Mouse (Mus musculus): ENCODE results near the gene Olfr433. TPM values are rescaled to one million over a fixed set of nuclear protein-coding genes. Genes with fewer than 3 reads are reported as not detected.
"Not testable (repeated sequence)": the region's sequence is repeated elsewhere in the genome, so short reads cannot be mapped to it uniquely, and the experiment has no call there.

Olfr433 gene
- total and polyA plus RNA-seq, 2 experiments from 2014 or later, result not detected

GRCm38 (mm10) chr1:174035841-174036240 lies 4.7 kb upstream of the Olfr433 start:
- Histone ChIP-seq H3K27ac (ENCODE audit: low read depth) (no peak overlapping the region), H3K9me3 (replicated peaks; ENCODE audit: control insufficient read depth, low read length) (no peaks in the 10 kb centered on the region), H3K4me3 (ENCODE audit: low read depth, low read length) (no peak overlapping the region), H3K27me3 (ENCODE audit: control insufficient read depth, insufficient read depth, low read length) (no peaks in the 10 kb centered on the region), H3K4me1 (ENCODE audit: control insufficient read depth, insufficient read depth) (no peaks in the 10 kb centered on the region), H3K4me2 (ENCODE audit: low read depth, low read length) (no peak overlapping the region), H3K9ac (replicated peaks; ENCODE audit: low read depth, low read length) (no peak overlapping the region), H3K36me3 (replicated peaks; ENCODE audit: control insufficient read depth, insufficient read depth, low read length) (no peaks in the 10 kb centered on the region)
- DNase-seq (ENCODE audit: low spot score) (no peak), ATAC-seq (ENCODE audit: insufficient read depth, low read depth) (no peak)
- TF ChIP-seq EP300 (IDR thresholded peaks at IDR 0.05; ENCODE audit: low read depth) (no peak), CTCF (IDR thresholded peaks at IDR 0.05; ENCODE audit: low read depth) (no peak)
- WGBS, result 65% methylated on average over 4 of the region's 4 CpGs

DNA sequence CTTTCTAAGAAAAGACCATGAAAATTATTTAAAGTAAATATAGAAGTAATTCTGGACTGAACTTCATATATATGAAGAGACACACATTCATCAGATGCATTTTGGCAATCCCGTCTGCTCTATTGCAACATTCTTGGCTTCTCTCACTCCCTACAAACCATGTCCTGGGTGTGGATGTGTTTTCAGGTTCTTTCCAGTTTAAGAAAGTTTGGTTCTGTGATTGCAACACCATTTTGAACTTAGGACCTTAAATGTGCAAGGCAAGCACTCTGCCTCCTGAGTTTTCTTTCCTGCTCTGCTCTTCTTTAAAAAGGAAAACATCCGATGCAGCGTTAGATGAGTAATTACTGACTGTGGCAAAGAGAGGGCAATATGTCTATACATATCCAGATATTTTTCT lies 2.0 kb upstream of the Olfr433 start:
- no peaks in the 10 kb centered on the region for H3K27me3 ChIP-seq (ENCODE audit: control insufficient read depth, insufficient read depth, low read length)
- no peak overlapping the region for H3K4me2 ChIP-seq (ENCODE audit: low read depth, low read length)
- H3K4me1 ChIP-seq (ENCODE audit: control insufficient read depth, insufficient read depth), result no peaks in the 10 kb centered on the region
- no peaks in the 10 kb centered on the region for H3K9me3 ChIP-seq (replicated peaks; ENCODE audit: control insufficient read depth, low read length)
- no peaks in the 10 kb centered on the region for H3K36me3 ChIP-seq (replicated peaks; ENCODE audit: control insufficient read depth, insufficient read depth, low read length)
- no peak for ATAC-seq (ENCODE audit: insufficient read depth, low read depth)
- H3K27ac ChIP-seq (ENCODE audit: low read depth), result no peak overlapping the region
- WGBS, result 79% methylated on average over 3 of the region's 3 CpGs
- TF ChIP-seq EP300 (IDR thresholded peaks at IDR 0.05; ENCODE audit: low read depth), result no peak
- TF ChIP-seq CTCF (IDR thresholded peaks at IDR 0.05; ENCODE audit: low read depth), result no peak
- no peak overlapping the region for H3K4me3 ChIP-seq (ENCODE audit: low read depth, low read length)
- no peak overlapping the region for H3K9ac ChIP-seq (replicated peaks; ENCODE audit: low read depth, low read length)
- no peak for DNase-seq (ENCODE audit: low spot score)

DNA sequence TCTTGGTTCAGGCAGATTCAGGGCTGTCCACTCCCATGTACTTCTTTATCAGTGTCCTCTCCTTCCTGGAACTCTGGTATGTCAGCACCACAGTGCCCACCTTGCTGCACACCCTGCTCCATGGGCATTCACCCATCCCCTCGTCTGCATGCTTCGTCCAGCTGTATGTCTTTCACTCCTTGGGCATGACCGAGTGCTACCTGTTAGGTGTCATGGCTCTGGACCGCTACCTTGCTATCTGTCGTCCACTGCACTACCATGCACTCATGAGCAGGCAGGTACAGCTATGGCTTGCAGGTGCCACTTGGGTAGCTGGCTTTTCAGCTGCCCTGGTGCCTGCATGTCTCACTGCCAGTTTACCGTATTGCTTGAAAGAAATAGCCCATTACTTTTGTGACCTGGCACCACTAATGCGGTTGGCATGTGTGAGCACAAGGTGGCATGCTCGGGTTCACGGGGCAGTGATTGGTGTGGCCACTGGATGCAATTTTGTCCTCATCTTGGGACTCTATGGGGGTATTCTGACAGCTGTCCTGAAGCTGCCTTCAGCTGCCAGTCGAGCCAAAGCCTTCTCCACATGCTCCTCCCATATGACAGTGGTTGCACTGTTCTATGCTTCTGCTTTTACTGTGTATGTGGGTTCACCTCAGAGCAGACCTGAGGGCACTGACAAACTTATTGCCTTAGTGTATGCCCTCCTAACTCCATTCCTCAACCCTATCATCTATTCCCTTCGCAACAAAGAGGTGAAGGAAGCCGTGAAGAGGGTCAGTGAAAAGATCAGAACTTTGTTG lies 1.8 kb downstream of the Olfr433 start:
- H3K27me3 ChIP-seq (ENCODE audit: control insufficient read depth, insufficient read depth, low read length); H3K4me2 ChIP-seq (ENCODE audit: low read depth, low read length); H3K27ac ChIP-seq (ENCODE audit: low read depth); H3K4me3 ChIP-seq (ENCODE audit: low read depth, low read length); ATAC-seq (ENCODE audit: insufficient read depth, low read depth); DNase-seq (ENCODE audit: low spot score); H3K9me3 ChIP-seq (replicated peaks; ENCODE audit: control insufficient read depth, low read length); H3K9ac ChIP-seq (replicated peaks; ENCODE audit: low read depth, low read length); H3K36me3 ChIP-seq (replicated peaks; ENCODE audit: control insufficient read depth, insufficient read depth, low read length); H3K4me1 ChIP-seq (ENCODE audit: control insufficient read depth, insufficient read depth): not testable (repeated sequence)
- WGBS, result 80% methylated on average over 12 of the region's 12 CpGs

DNA sequence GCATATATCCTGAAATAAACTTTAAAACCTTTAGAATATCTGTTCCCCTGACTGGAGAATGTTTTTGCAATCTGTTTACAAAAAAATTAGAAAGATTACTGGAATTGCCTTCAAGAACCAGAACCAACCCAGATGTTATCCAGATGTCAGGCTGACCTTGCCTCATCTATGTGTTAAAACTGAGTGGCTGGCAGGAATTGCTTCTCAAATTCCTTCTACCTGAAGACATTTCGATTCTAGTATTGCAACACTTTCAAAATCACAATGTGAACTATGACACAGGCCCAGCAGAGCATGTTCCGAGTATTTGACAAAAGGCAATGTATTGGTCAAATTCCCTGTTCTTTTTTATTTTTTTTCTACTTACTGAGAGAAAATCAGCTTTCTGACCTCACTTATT lies 3.9 kb downstream of the Olfr433 start:
- Histone ChIP-seq H3K9me3 (replicated peaks; ENCODE audit: control insufficient read depth, low read length) (no peaks in the 10 kb centered on the region), H3K27ac (ENCODE audit: low read depth) (no peak overlapping the region), H3K4me1 (ENCODE audit: control insufficient read depth, insufficient read depth) (no peaks in the 10 kb centered on the region), H3K4me2 (ENCODE audit: low read depth, low read length) (no peak overlapping the region), H3K36me3 (replicated peaks; ENCODE audit: control insufficient read depth, insufficient read depth, low read length) (no peaks in the 10 kb centered on the region), H3K9ac (replicated peaks; ENCODE audit: low read depth, low read length) (no peak overlapping the region), H3K27me3 (ENCODE audit: control insufficient read depth, insufficient read depth, low read length) (no peaks in the 10 kb centered on the region), H3K4me3 (ENCODE audit: low read depth, low read length) (no peak overlapping the region)
- no peak for TF ChIP-seq CTCF (IDR thresholded peaks at IDR 0.05; ENCODE audit: low read depth)
- no peak for TF ChIP-seq EP300 (IDR thresholded peaks at IDR 0.05; ENCODE audit: low read depth)
- DNase-seq (ENCODE audit: low spot score) (no peak), ATAC-seq (ENCODE audit: insufficient read depth, low read depth) (no peak)
- 59% methylated on average over 2 of the region's 2 CpGs for WGBS

DNA sequence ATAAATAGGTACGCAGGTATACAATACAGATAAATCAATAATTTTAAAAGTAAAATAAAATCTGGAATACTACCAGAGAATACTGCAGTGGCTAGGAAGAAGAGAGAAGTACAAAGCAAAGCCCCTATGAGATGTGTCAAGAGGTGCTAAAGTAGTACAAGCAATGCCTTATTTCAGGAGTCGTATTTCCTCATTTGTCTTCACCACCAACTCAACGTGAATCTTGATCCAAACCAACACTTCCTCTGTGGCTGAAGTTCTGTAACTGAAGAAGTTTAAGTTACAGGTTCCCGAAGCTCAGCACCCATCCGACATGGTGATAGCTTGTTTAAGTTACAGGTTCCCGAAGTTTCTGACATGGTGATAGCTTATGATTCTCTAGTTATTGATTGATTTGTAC lies 7.7 kb downstream of the Olfr433 start:
- not testable (repeated sequence) for H3K9ac ChIP-seq (replicated peaks; ENCODE audit: low read depth, low read length); H3K4me1 ChIP-seq (ENCODE audit: control insufficient read depth, insufficient read depth); H3K36me3 ChIP-seq (replicated peaks; ENCODE audit: control insufficient read depth, insufficient read depth, low read length); H3K27me3 ChIP-seq (ENCODE audit: control insufficient read depth, insufficient read depth, low read length); H3K4me2 ChIP-seq (ENCODE audit: low read depth, low read length); H3K4me3 ChIP-seq (ENCODE audit: low read depth, low read length); ATAC-seq (ENCODE audit: insufficient read depth, low read depth); H3K27ac ChIP-seq (ENCODE audit: low read depth); H3K9me3 ChIP-seq (replicated peaks; ENCODE audit: control insufficient read depth, low read length); DNase-seq (ENCODE audit: low spot score)
- WGBS, result 75% methylated on average over 6 of the region's 6 CpGs

- Histone ChIP-seq H3K36me3 (replicated peaks; ENCODE audit: control insufficient read depth, insufficient read depth, low read length) (no peaks in the 10 kb centered on the region), H3K4me1 (ENCODE audit: control insufficient read depth, insufficient read depth) (no peaks in the 10 kb centered on the region), H3K9me3 (replicated peaks; ENCODE audit: control insufficient read depth, low read length) (no peaks in the 10 kb centered on the region), H3K27me3 (ENCODE audit: control insufficient read depth, insufficient read depth, low read length) (no peaks in the 10 kb centered on the region), H3K9ac (replicated peaks; ENCODE audit: low read depth, low read length) (no peak within 1 kb of the TSS), H3K27ac (ENCODE audit: low read depth) (no peak within 1 kb of the TSS), H3K4me3 (ENCODE audit: low read depth, low read length) (no peak within 1 kb of the TSS), H3K4me2 (ENCODE audit: low read depth, low read length) (no peak within 1 kb of the TSS)
- TF ChIP-seq CTCF (IDR thresholded peaks at IDR 0.05; ENCODE audit: low read depth), result no peak
- no peak for TF ChIP-seq EP300 (IDR thresholded peaks at IDR 0.05; ENCODE audit: low read depth)
- ATAC-seq (ENCODE audit: insufficient read depth, low read depth), result no peak
- DNase-seq (ENCODE audit: low spot score), result no peak
- WGBS, result 53% methylated on average over 2 of the region's 2 CpGs
Observed at GRCm38 (mm10) chr1:174048893-174049292, 8.4 kb downstream of the Olfr433 start, which contains the start of gene Olfr432. Olfr432 (plus strand) TSS chr1:174049205.

DNA sequence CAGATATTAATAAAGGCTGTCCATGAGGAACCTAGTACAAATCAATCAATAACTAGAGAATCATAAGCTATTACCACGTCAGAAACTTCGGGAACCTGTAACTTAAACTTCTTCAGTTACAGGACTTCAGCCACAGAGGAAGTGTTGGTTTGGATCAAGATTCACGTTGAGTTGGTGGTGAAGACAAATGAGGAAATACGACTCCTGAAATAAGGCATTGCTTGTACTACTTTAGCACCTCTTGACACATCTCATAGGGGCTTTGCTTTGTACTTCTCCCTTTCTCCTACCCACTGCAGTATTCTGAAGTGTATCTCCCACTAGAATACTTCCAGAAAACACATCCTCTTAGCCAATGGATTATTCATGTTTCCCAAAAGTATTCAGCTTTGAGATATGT lies 8.9 kb downstream of the Olfr433 start:
- WGBS, result 40% methylated on average over 3 of the region's 4 CpGs
- not testable (repeated sequence) for H3K9ac ChIP-seq (replicated peaks; ENCODE audit: low read depth, low read length); H3K4me1 ChIP-seq (ENCODE audit: control insufficient read depth, insufficient read depth); ATAC-seq (ENCODE audit: insufficient read depth, low read depth); H3K27ac ChIP-seq (ENCODE audit: low read depth); H3K4me2 ChIP-seq (ENCODE audit: low read depth, low read length); DNase-seq (ENCODE audit: low spot score); H3K36me3 ChIP-seq (replicated peaks; ENCODE audit: control insufficient read depth, insufficient read depth, low read length); H3K4me3 ChIP-seq (ENCODE audit: low read depth, low read length); H3K9me3 ChIP-seq (replicated peaks; ENCODE audit: control insufficient read depth, low read length); H3K27me3 ChIP-seq (ENCODE audit: control insufficient read depth, insufficient read depth, low read length)

Data from heart, postnatal 0 days (tissue).